Mouse (Mus musculus): ENCODE measurements around the gene Bcl6b.

The Bcl6b gene

DNA sequence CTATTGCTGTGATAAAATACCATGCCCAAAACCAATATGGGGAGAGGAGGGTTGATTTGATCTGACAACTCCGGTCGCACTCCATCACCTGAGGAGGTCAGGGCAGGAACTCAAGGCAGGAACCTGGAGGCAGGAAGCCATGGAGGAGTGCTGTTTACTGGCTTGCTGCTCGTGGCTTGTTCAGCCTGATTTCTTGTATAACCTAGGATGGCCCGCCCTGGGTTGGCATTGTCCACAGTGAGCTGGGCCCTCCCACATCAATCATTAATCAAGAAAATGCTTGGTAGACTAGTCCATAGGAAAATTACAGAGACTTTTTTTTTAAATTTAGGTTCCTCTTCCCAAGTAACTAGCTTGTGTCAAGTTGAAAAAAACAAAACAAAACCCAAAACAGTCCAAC lies 55.1 kb downstream of the Bcl6b start:
- in situ Hi-C loops (cut with MboI, MseI) = loop anchor here (5.0 kb wide), 1 partner anchor 37 kb away; no protein-coding TSS in a partner anchor
